Mouse (Mus musculus) right cerebral cortex, adult 18-20 months (tissue): ENCODE measurements around the gene Map4k5.

ENCODE experiments used
- DNase-seq: peaks from one replicate; pipeline ENCODE4 v3.0.0; 2022; ENCODE audit warnings: mixed read lengths

Map4k5 gene

GRCm38 (mm10) chr12:69838376-69838775, 54.6 kb downstream of the Map4k5 start:
- DNase-seq, result no peak

DNA sequence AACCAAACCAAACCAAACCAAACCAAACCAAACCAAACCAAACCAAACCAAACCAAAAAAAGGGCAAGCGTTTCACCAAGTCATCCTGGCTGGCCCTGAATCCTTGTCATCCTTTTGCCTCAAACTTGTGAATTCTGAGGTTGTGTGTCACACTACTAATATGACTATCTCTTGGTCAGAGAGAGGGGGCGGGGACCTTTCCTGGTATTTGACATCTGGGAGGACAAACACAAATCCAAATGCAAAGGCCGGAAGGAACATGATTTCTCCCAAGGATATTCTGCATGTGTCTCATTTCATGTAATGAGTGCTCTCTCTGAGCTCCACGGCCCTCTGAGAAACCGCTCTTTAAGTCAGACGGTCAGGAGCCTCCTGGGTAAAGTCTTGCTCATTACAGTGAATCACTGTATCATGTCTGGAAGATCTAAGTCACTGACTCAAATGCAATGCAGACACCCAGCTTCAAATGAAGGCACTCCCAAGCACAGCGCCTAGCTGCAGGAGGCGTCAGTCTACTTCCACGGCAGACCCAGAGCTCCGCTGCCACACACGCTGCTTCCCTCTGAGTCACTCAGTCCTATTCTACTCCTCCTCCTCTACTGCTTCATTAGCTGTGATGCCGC, 58.9 kb downstream of the Map4k5 start:
- peak; percentile 78 for DNase-seq

GRCm38 (mm10) chr12:69831239-69831910, 61.6 kb downstream of the Map4k5 start:
- no peak for DNase-seq

GRCm38 (mm10) chr12:69828214-69828613, 64.8 kb downstream of the Map4k5 start:
- no peak for DNase-seq

- DNase-seq, result no peak
Observed at GRCm38 (mm10) chr12:69824881-69825597, 68.0 kb downstream of the Map4k5 start.

- DNase-seq, result no peak
Observed at GRCm38 (mm10) chr12:69814272-69814671, 78.7 kb downstream of the Map4k5 start.

DNA sequence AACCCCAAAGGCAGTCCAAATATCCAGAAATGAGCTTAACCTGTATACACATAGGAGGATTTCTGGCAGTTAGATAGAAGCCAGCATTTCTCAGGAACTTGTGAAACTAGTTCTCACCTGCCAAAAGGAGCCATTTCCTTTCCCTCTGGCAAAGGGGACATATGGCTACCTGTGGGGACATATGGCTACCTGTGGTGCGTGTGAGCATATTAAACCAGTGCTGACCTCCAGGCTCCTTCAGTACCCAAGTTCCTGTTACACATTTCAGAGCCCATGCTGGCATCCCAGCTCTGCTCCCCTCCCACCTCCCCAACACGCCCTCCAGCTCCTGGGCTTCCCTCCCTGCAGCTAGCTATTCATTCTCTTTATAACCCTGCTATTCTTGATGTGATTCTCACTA, 79.4 kb downstream of the Map4k5 start:
- DNase-seq, result no peak

DNA sequence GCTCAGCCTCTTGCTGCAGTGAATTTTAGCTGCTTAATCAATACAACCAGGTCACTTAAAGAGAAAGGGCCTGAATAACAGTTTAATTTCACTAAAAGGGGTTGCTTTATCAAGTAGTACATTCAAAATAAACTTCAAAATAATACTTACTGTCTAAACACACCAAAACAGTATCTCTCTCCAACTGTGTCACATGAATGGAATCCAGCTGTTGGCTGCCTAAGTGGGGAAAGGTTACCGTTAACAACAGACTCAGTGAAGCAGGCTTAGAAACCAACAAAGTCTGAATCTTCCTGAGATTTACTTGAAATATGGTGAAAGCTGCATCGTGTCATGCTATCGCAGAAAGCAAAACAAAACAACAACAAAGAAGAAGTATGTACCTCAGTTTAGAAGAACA, 80.0 kb downstream of the Map4k5 start:
- DNase-seq, result no peak

GRCm38 (mm10) chr12:69811976-69812375, 81.0 kb downstream of the Map4k5 start:
- DNase-seq, result no peak

GRCm38 (mm10) chr12:69809439-69809838, 83.6 kb downstream of the Map4k5 start:
- no peak for DNase-seq

DNA sequence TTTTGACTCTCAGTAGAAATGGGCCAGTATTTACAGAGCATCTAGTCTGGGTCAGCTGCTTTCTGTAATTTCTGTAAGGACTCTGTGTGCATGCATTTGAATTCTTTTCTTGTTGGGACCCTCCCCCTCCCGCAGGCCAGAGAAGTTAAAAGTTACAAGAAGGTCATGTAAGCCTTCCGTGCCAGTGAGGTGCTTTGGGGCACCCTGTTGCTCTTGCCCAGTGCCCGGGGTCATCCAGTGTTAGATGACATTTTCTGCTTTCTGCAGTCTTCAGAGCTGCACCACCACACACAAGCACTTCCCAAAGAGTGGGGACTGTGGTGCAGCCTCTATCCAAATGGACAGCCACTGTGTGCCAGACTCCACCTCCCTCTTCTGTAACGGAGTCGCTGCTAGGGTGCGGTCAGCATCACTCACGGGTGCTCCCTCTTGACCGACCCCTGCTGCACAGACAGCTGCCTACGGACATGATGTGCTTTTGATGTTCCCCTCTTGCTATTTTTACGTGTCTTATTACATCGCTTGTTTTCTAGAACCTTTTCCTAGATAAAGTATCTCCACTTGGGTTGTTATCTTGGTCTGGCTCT, 85.5 kb downstream of the Map4k5 start:
- no peak for DNase-seq

- no peak for DNase-seq
Observed at GRCm38 (mm10) chr12:69805148-69805547, 87.9 kb downstream of the Map4k5 start.

DNA sequence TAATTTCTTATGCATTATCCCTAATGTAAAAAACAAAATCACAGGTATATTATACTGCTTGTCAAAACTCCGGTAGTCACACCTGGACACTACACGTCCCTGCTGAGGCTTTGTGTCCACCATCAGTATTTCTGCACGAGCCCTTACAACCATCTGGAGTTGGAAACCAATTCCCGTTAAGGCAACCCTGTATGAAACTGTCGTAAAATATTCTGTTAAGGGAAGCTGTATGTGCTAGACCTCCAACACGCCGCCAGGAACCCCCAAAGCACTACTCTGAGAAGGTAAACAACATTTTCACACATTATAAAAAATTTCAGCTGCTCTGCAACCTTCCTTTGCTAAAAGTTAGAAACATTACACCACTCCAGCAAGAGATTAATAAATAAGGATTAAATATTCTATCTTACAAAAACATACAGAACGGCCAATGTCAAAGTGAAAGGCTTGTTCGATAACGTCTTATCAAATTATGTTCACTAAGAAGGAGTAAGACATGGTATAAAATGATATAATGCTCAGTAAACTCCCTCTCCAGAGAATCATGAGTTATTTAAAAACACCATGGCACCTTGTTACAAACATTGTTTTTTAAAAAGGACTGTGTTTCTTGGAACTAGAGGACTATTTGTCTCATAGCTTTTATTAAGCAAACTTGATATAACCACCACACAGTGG, 88.5 kb downstream of the Map4k5 start:
- no peak for DNase-seq

DNA sequence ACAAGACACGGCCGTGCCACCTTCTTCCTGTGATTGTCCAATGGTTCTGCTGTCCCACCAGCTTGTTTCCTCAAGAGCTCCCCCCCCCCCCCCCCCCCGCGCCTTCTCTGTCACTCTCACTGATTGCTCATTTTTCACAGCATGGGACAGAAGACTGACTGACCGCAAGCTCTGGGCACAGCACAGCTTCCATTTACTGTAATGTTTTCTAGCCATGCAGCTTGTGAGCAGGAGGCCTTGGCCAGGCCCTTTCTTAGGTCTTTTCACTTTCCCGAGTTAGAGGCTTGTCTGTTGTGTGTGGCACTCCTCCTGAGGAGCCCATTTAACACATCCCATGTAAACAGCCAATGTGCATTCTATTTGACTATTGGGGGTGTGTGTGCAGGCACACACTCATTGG, 89.8 kb downstream of the Map4k5 start:
- DNase-seq, result no peak

GRCm38 (mm10) chr12:69800586-69800985, 92.4 kb downstream of the Map4k5 start:
- DNase-seq, result no peak

GRCm38 (mm10) chr12:69796311-69796710, 96.7 kb downstream of the Map4k5 start:
- no peak for DNase-seq

- DNase-seq, result peak; percentile 76
Observed at GRCm38 (mm10) chr12:69790530-69791505, 102.2 kb downstream of the Map4k5 start, which contains the start of gene Cdkl1. Cdkl1 (minus strand) TSS chr12:69791267.

- peak; percentile 46 for DNase-seq
Observed at GRCm38 (mm10) chr12:69789766-69790529, 103.1 kb downstream of the Map4k5 start.

DNA sequence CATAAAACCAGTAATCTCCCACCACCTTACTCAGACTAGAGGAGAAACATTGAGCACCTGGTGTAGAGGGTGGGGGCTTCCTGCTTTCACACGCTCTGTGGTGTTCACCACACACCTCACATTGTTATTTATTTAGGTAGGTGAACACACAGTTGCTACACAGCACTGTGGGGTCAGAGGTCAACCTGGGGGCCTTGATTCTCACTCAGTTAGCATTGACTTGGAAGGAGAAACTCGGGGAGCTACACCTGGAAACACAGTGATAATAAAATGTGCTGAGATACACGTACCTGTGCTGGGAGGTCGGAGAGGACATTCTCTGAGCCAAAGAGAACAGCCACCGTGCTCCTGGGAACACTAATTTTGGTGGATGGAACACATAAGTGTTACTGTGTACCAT, 104.6 kb downstream of the Map4k5 start:
- DNase-seq, result no peak

DNA sequence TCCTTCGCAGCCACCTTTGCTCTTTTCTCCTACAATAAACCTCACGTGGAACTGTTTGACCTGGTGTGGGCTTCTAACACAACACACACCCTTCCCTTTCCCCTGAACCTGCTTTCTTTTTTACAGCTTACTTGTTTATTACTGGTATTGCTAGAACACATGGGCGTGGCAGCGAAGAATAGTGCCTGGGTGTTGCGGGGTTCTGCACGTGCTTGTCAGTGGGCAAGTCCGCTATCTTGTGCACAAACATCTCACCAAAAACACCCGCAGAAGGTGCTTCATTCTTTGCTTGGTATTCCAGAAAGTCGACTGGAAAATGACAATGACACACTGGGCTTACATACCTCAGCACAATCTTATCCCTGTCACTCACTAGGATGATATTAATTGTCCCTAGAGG, 107.5 kb downstream of the Map4k5 start:
- DNase-seq, result no peak
